Mouse (Mus musculus): ENCODE data around the gene Mob3a.
"Not testable (repeated sequence)": the region's sequence is repeated elsewhere in the genome, so short reads cannot be mapped to it uniquely, and the experiment has no call there.

The Mob3a gene

DNA sequence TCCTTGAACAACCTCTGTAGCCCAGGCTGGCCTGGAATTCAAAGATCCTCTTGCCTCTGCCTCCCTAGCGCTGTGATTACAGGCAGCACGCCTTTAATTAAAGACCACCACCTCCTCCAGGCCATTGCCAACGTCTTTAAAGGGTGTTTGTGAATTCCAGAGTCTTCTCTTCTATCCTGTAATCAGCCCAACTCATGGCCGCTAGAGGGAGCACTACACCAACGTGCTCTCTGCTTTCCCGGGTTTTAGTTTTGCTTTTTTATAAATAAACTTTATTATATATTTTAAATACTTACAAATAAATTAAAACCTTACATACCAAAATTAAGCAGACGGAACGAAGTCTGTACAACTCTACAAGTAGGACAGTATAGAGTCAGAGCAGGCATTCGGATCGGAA, 42.6 kb downstream of the Mob3a start:
- DNase-seq = peak; percentile 66

DNA sequence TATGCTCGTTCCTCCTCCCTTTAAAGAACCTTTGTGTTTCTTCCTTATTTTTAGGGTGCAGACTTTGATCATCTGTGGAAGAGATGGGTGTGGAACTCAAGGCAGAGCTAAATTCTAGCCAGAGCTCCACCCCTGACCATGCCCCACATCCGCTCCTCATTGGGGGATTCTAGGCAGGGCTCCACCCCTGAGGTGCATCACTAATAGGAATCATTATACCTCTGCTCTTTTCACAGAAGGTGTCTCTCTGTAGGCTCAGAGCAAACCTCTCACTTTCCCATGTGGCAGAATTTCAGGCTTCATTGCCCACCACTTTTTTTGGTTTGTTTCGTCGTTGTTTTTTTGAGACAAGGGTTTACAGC, 43.0 kb downstream of the Mob3a start:
- DNase-seq = no peak

DNA sequence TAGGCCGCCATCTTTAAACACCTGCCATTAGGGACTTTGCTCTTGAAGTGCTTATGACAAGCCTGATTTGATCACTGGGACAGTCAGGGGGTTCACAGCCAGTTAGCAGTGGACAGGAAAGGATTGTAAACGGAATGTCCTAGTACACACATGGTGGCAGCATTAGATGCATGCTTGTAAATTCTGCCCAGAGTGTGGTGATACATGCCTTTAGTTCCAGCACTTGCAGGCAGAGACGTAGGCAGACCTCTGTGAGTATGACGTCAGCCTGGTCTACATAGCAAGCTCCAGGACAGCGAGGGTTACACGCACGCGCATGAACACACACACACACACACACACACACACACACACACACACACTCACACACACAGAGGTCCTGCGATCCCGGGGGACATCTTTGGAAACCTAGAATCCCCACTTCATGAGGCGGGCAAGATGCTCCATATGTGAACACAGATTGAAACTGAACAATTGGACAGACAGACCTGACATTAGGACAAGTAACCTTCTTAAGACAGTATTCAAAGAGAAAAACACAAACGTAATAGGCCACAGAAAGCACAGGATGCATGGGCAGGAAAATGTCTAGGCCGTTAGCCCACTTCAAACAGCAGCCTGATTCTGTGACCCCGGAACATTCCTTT, 43.5 kb downstream of the Mob3a start:
- DNase-seq = no peak

DNA sequence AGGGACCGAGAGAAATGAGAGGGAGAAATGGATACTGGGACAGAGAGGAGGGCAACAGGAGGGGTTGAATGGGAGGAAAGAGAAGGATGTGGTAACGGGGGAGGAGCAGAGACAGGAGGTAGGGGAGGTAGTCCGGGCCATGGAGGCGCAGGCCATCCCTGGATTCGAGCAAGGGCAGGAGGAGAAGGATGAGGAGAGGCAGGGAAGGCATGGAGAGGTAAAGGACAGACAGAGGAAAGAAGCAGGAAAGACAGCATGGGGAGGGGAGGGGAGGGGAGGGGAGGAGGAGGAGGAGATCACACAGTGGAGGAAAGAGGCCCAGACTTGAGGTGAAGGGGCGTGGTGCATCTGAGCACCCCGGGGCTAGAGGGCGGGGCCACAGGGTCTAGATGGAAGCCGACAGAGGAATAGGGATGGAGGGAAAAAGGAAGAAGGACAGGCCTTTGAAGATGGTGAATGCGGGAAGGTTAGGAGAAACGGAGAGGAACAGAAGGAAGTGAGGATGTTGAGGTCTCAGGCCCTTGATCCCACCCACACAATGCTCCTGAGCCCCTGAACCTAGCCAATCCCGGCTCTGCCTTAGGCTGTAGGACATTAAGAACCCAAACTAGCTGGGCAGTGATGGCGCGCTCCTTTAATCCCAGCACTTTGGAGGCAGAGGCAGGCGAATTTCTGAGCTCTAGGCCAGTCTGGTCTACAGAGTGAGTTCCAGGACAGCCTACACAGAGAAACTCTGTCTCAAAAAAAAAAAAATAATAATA, 44.7 kb downstream of the Mob3a start, which contains the start of gene Btbd2:
Gene Btbd2 (minus strand): TSS at position 209 of the 761 bp plus-strand sequence.
- DNase-seq = no peak

DNA sequence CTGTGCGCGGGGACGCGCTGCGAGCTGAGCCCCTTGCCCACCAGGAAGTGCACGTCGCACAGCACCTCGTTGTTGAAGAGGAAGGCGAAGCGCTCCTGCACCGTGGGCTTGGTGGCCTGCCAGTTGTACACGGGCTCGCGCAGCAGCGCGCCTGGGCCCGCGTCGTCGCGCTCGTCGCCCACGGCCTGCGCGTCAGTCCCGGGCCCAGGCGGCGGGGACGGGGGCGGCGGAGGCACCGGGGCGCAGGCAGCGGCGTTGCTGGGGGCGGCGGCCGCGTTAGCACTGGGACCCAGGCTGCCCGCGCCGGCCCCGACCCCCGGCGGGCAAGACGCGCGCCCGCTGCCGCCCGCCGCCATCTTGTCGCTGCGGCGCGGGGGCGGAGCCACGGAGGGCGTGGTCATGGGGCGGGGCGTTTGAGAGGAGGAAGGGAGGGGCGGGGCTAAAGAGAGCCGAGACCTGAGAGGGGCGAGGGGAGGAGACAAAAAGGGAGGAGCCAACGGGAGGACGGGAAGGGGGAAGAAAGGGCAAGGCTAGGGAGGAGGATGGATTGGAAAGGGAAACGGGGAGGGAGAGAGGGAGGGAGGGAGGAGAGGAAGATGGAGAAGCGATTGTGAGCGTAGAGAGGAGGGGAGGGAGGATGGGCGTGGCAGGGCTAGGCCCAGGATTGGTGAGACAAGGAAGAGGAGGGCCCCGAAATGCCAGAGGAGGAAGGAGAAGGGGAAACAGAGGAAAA, 45.5 kb downstream of the Mob3a start:
- DNase-seq = peak; percentile 97

DNA sequence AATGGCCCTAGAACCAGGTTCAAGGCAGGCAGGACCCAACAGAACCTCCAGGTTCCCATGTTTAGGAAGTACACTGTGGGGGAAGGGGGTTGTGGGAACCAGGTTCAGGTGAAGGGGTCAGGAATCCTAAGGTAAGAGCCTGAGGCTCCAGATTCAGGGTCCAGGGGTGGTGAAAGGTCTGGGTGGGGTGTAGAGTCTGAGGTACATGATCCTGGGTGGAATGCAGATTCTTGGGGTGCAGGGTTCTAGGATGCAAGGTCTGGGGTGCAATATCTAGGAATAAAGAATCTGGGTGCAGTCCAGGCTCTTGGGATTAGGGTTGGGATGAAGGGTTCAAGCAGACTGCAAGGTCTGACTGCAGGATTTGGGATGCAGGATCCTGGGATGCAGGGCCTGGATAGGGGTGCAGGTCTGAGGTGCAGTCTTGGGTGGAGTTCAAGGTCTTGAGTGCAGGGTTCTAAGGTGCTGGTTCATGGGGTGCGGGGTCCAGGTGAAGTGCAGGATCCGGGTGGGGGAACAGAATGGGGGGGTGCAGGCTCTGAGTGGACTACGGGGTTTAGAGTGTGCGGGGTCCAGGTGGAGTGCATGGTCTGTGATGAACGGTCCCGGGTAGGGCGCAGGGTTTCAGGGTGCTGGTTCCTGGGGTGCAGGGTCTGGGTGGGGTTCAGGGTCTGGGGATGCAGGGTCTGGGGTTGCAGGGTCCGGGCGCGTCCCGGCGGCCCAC, 46.2 kb downstream of the Mob3a start:
- no peak for DNase-seq

DNA sequence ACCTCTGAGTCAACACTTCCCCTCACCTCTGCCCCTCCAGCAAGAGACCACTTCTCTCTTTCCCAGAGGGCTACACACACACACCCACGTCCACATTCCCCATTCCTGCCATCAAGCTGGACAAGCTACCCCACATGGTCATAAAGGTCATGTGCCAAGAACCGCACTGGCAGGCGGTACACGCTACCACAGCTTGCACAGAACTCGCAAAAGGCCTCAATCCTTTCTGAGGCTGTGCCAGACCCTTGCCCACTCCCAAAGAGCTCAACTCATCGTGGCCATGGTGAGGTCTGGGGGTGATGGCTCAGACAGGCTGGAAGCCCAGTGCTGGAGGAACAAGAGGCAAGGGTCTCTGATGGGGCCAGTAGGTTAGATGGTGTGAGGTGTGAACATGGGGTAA, 46.9 kb downstream of the Mob3a start:
- DNase-seq = peak; percentile 74

DNA sequence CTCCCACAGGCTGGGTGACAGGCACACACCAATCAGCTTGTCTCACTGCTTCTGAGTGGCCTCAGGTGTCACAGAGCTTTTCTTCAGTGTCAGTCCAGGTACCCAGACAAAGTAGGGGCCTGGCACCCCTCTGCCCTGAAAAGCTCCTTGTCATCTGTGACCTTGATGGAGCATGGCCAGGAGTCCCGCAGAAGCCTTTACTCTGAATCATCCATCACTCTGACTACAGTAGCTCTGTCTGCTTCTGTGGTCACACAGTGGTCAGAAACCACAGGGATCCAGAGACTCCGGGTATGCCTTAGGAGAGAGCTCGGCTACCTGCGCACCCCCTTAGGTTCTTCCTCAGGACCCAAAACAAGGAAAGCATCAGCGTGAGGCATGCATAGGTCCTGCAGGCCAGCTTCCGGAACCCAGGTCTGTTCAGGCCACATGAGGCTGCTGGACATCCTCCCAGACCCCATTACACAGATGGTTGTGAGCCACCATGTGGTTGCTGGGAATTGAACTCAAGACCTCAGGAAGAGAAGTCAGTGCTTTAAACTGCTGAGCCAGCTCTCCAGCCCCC, 48.5 kb downstream of the Mob3a start:
- DNase-seq = no peak

DNA sequence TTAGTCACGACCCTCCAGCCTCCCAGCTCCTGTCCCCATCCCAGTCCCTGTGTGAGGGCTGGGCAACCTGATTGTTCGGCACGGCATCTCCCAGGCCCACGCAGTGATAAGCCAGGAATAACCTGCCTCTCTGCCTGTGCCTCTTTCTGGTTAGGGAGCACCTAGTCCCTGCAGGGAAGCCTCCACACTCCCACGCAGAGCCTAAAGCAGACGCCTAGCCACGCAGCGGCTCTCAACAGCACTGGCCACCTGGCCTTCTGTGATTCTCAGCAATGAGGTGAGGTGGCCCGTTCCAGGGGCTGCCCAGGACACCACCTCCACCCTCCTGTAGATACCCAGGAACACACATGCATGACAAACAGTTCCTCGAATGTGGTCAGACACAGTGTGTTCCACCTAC, 51.4 kb downstream of the Mob3a start:
- no peak for DNase-seq

DNA sequence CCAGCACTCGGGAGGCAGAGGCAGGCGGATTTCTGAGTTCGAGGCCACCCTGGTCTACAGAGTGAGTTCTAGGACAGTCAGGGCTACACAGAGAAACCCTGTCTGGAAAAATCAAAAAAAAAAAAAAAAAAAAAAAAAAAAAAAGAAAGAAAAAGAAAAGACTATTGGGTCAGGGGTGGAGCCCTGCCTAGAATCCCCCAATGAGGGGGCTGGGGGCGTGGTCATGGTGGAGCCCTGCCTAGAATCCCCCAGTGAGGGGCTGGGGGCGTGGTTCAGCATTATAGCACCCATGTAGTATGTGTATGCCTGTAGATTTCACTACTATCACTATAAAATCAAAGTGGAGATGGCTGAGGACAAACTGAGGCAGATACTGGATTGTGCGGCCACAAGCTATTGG, 51.9 kb downstream of the Mob3a start:
- DNase-seq = not testable (repeated sequence)

DNA sequence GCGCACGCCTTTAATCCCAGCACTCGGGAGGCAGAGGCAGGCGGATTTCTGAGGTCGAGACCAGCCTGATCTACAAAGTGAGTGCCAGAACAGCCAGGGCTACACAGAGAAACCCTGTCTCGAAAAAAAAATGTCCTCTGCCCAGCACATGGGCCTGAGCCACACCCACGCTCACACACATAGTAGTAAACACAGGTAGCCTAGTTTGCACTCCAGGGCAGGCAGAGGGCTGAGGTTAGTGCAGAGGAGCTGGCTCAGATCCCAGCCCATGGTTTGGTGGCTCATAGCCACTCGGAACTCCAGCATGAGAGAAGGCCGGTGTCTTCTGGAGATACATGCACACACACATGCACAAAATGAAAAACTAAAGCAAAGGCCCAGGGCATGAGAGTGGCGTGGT, 54.8 kb downstream of the Mob3a start:
- DNase-seq = no peak

DNA sequence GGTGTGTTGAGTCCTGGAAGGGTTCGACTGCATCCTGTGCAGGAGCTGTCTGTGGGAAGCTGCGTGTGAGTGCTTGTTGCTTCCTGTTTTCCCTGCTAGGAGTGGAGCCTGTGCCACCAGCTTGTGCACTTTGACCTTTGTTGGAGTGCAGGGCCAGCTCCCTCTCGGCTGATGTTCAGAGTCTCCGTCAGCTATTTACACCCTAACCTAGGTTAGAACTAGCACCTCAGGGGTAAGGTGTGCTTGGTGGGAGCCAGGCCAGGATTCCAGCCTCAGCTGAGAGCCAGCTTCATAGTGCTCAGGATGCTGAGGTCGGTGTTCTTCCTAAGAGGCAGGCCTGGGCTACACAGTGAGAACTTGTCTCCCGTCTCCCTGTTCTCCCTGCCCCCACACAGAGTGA, 66.4 kb downstream of the Mob3a start:
- no peak for DNase-seq

Measured in cerebellum, adult 11-12 months (tissue).